Mouse (Mus musculus) ovary, postnatal 10 days (tissue): ENCODE data around the gene Wbp1.

Experiments
- DNase-seq: peaks from one replicate; pipeline ENCODE4 v3.0.0; 2022; ENCODE audit warnings: low spot score

The Wbp1 gene

DNA sequence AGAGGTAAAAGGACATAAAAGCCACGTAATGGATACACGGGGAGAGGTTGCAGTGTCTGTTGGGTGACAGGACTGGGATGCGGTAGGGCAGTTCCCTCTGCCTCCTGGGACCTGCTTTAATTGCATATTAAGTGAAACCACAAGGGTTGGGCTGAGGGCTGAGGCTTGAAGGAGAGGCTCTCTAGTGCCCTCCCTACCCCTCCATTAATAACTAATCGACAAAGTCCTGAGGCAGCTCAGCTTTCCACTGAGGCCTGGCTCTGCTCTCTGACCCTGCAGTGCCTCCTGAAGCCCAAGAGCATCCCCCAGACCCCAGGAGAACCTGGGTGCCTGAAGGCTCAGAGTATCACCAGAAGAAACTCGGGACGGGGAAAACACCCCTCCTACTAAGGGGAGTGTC, 36.9 kb downstream of the Wbp1 start:
- DNase-seq = no peak

DNA sequence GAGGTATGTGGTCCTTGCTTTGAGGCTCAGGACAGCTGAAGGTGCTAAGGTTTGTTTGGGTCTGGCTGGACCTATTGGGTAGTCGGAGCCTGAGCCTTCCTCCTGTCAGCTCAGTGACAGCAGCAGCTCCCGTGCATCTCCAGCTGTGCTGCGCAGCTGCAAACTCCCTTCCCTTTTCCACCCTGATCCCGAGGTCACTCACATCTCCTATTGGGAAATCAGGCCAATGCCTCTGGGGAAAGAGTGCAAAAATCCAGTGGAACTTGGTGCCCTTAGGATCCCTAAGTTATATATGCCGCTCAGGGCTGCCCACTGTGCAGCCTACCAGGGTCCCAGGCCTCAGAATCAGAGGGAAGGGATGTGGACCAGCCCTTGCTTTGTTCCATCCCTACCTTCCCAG, 37.9 kb downstream of the Wbp1 start:
- DNase-seq = no peak

DNA sequence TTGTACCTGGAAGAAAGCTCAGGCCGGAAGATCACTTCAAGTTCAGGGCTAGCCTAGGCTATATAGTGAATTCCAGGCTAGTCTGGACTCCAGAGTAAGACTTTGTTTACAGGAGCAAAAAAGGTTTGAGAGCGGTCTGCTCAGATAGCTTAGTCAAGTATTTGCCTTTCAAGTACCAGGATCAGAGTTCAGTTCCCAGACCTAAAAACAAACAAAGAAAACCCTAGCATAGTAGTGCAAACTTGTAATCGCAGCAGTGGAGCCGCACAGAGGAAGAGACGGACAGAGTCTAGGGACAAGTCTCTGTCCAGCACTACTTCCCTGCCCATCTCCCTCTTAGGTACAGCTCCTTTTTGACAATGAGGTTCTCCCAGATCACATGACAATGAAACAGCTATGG, 41.1 kb downstream of the Wbp1 start:
- no peak for DNase-seq

DNA sequence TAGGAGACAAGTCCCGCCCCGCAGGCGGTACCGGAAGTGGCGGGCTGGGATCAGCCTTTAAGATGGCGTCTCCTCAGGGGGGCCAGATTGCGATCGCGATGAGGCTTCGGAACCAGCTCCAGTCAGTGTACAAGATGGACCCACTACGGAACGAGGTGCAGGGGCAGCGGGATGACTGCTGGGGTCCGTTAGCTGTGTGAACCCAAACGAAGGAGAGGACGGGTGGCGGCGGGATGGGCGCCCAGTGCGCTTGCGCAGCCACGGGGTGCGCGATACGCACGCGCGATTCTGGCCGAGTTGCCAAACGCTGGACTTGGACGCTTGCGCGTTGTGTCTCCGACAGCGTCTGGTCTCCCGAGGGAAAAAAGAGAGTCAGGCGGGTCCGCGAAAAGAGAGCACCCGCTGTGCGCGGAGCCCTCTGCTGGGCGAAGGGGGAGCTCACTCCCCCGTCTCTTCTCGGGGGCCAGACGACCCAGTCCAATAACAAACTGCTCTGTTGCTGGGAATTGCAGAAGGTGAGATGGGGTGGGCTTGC, 43.0 kb downstream of the Wbp1 start:
- DNase-seq = peak; percentile 96

DNA sequence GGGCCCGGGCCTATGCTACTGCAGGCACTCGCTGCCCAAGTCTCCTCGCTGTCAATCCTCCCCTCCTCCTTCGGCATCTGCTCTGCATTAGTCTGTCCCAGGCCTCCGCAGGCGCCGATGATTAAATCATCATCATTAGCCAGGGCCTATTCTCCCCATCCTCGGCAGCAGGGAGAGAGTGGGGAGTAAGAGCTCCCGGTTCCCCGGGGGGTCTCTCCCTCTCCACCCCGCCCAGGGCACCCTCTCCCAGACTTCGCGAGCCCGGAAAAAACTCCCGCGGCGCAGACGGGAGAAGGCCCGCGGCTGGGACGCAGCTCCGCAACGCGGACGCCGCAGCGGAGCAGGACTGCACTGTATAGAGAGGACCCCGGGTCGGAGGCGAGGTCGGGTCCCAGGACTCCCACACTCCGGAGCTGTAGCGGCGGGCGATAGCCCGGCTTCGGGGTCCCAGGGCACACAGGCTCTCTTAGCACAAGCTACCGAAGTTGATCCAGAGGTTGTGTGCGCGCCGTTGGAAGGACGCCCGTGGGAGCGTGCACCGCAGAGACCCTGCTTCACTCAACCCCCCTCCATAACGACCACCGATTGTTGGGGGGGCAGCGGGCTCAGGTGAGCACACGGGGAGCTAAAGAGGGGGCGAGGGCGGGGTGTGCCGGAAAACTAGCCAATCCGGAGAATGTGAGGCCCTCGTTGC, 43.6 kb downstream of the Wbp1 start, which contains the start of gene Pcgf1:
Gene Pcgf1, plus strand, starts transcription at position 240 of the 694 bp plus-strand sequence.
- no peak for DNase-seq

DNA sequence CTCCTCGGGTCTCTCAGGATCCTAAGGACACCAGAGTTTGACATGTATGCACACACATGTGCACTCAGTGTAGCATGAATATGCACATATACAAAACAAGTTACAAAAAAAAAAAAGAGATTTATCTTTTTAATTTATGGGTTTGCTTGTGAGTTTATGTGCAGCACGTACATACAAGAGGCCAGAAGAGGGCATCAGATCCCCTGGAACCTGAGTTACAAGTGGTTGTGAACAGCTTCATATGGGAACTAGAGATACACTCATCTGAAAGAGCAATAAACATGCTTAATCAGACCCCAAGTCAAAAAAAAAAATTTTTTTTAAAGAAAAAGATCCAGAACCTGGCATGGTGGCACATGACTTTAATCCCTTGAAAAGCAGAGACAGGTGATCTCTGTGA, 46.4 kb downstream of the Wbp1 start:
- no peak for DNase-seq

DNA sequence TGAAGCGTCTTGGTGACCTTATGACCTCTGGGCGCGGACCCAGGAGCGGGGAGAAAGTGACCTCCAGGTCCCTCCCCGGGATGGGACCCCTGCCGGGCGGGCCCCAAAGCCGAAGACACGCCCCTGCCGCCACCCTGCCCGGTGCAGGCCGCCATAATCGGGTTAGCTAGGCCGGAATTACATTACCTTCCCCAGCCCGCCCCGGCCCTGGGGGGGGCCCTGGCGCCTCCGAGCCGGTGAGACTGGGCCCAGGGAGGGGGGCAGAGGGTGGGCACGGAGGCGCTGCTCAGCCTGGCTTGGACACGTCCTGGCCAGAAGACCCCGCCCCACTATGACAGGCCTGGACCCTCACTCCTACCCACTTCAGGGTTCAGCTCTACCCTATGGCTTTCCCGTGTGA, 50.1 kb downstream of the Wbp1 start:
- no peak for DNase-seq

DNA sequence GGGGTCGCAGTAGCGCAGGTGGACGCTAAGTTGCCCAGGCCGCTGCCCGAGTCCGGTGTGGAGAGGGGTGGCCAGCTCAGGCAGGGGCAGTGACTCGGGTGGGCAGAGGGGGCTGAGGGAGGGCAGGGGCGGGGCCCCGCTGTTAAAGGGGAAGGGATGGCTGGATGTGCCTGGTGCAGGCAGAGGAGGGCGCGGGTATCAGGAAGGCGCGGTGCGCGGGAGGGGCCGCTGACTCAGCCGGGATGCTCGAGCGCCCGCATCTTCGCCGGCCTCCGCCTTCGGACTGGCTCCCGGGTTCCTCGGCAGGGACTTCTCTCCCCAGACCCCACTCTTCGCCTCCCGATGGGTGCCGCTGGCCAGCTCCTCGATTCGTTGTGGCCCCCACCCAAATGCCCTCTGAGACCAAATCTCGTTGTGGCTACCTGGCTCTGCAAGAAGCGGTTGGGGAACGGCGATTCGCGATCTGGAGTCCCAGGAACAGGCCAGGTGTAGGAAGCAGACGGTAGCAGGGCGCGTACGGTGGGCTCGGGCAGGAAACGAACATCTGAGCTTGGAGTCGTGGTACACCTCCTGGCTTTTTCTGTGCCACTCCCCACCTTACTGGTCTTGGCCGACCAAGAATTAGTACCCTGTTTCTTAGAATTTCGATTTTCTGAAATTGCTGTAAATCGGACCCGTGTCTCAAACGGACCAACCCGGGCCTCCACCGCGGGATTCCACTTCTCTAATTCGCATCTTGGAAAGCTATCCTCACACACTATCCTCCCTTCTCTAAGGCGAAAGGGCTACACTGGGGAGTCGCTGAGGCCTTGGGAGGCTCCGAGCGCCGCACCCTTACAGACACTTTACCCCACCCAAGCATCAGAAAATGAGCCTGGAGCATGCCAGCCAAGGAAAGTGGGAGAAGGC, 50.8 kb downstream of the Wbp1 start:
- no peak for DNase-seq

DNA sequence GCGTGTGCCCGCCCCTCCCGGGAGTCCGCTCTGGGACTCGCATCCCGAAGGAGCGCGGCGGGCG, 51.3 kb downstream of the Wbp1 start, which contains the start of gene Tlx2:
Gene Tlx2, minus strand, starts transcription at position 47 of the 64 bp plus-strand sequence.
- no peak for DNase-seq

DNA sequence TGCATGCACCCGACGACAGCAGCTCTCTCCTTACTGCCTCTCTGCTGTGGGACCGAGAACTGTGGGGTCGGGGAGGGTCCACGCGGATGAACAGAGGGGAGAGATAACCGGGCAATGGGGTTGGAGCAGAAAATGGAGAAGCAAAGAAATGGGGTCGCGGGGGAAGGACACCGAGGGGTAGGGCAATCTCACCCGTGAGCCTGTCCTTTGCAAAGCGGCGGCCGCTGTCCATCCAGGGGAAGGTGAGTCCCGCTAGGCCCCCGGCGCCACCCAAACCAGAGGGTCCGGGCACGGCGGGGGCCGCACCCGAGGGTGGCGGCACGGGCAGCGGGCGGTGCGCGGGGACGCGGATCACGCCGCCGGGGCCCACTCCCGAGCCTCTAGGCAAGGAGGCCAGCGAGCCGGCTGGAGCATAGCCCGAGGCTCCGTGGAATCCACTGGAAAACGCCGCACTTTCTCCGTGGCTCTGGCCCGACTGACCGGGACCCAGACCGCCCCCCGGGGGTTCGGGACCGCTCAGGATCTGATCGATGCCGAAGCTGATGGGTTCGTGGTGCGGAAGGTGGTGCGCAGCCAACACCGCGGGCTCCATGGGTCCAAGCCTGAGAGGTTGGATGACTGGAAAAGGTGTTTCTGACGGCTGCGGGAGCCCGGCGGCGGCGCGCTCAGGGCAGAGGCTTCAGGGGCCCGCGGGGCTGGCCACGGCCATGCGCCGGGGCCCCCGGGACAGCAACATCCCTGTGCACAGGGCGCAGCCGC, 51.7 kb downstream of the Wbp1 start:
- DNase-seq = no peak
